Mouse (Mus musculus): ENCODE data around the gene Ambp. TPM values are rescaled to one million over a fixed set of nuclear protein-coding genes. Genes with fewer than 3 reads are reported as not detected.

Ambp gene
- not detected for total RNA-seq (2023)

DNA sequence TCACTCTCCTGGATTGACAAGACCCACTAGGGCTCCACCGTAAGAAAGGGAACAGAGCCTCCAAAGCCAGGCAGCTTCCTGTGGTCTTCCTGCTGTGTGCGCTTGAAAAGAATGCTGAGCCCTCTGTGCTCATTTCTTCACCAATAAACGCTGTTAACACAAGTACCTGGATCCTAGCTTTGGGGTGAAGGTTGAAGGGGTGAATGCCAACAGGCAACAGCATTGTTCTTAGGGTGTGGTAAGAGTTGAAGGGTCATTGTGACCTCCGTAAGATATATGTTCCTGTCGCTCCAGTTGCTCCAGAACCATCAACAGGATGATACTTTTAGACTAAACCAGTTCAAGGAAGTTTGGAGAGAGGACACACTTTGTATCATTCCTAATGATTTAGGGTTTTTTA, at the start of gene Ambp:
Gene Ambp, minus strand, starts transcription at position 101 of the 400 bp plus-strand sequence.

DNA sequence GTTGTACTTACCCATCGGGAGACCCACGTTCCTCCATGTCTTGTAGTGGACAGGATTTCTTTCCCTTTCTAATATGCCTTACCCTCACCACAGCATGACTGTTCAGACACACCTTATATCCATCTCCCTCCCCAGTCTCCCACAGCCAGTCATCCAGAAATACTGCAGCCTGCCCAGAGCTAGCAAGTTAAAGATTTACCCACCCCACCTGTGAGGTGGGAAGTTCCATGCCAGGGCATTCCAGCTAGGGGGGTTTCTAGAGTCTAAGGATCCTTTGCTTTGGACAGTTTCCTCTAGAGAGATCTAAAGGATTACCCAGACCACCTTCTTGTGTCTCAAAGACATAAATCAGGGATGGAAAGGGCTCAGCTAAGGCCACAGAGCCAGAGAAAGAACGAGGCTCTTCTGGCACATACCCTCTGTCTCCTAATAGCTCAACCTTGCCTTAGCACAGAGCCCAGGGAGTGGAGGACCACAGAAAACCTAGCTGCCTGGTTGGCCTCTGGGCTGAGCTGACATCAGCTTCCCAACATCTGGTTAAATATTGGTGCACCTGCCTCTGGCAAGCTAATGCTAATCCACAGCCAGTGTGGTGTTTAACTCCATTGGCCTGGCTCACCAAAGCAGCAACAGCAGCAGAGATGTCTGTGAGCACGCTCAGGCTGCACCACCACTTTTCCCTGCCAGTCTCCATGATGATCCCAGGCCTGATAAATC, 17.5 kb upstream of the Ambp start, which contains the start of gene Kif12:
Gene Kif12, minus strand, starts transcription at position 163 of the 717 bp plus-strand sequence.

Other genes starting within 250 kb of the Ambp start
- under 1 TPM; 0.11 to 0.24 TPM for gene Zfp618, start 189.2 kb downstream of the Ambp start, total RNA-seq (2023)
- not detected for gene Kif12, start 17.3 kb upstream of the Ambp start, total RNA-seq (2023)
- under 1 TPM; 0.58 to 0.60 TPM for gene Col27a1, start 59.2 kb upstream of the Ambp start, total RNA-seq (2023)
- gene Orm1, start 189.8 kb upstream of the Ambp start, total RNA-seq (2023): 10 to 100 TPM; 27.7 to 36.6 TPM
- gene Orm3, start 201.4 kb upstream of the Ambp start, total RNA-seq (2023): not detected
- gene Orm2, start 207.7 kb upstream of the Ambp start, total RNA-seq (2023): 1 to 10 TPM in 1 of 2 experiments, under 1 TPM in 1; 0.57 to 2.4 TPM
- 100 to 1,000 TPM; 265 to 278 TPM for gene Akna, start 248.6 kb upstream of the Ambp start, total RNA-seq (2023)

Data from neutrophil, adult 59 days (primary cell).